Mouse (Mus musculus) liver, embryonic 13.5 days (tissue): ENCODE measurements around the gene Ovca2. TPM values are rescaled to one million over a fixed set of nuclear protein-coding genes. Genes with fewer than 3 reads are reported as not detected.
A peak's percentile ranks its signal among the peaks of the same experiment; 100 is the strongest.

Experiments
- ATAC-seq: fragments of 200-750 bp; cut with Nextera tagmentation; 2 replicates; pipeline ENCODE4 v1.8.0; 2017; ENCODE audit warnings: low read depth, mild to moderate bottlenecking, moderate number of reproducible peaks, moderate library complexity
- DNase-seq: peaks from one replicate; pipeline ENCODE4 v3.0.0; 2022
- H3K27ac ChIP-seq: fragments of 300-500 bp; sonication (generic); 2 replicates; pipeline ENCODE4 v1.5.1; 2015; ENCODE audit warnings: moderate library complexity, mild to moderate bottlenecking, inconsistent platforms
- H3K27me3 ChIP-seq: fragments of 300-500 bp; sonication (generic); 2 replicates; pipeline ENCODE4 v1.6.1; 2015; ENCODE audit warnings: mild to moderate bottlenecking, inconsistent platforms
- H3K36me3 ChIP-seq: fragments of 300-500 bp; sonication (generic); 2 replicates; pipeline ENCODE4 v1.6.1; 2015; ENCODE audit warnings: mild to moderate bottlenecking, inconsistent platforms
- H3K4me1 ChIP-seq: fragments of 300-500 bp; sonication (generic); replicated peaks from 2 replicates; pipeline ENCODE4 v1.6.1; 2015; ENCODE audit warnings: inconsistent platforms
- H3K4me2 ChIP-seq: fragments of 300-500 bp; sonication (generic); 2 replicates; pipeline ENCODE4 v1.6.1; 2015; ENCODE audit warnings: inconsistent platforms, mild to moderate bottlenecking, moderate library complexity
- H3K4me3 ChIP-seq: fragments of 300-500 bp; sonication (generic); replicated peaks from 2 replicates; pipeline ENCODE4 v1.5.1; 2015; ENCODE audit warnings: mild to moderate bottlenecking, inconsistent platforms
- H3K9ac ChIP-seq: fragments of 300-500 bp; sonication (generic); 2 replicates; pipeline ENCODE4 v1.6.1; 2015; ENCODE audit warnings: mild to moderate bottlenecking, inconsistent platforms
- H3K9me3 ChIP-seq: fragments of 300-500 bp; sonication (generic); replicated peaks from 2 replicates; pipeline ENCODE4 v1.6.1; 2016; ENCODE audit warnings: inconsistent platforms
- WGBS: fragments of 180-500 bp; shearing (Covaris S2); methylation state at CpG from one replicate; pipeline ENCODE4 v1.1.7; 2015; ENCODE audit not compliant: insufficient replicate concordance; 5-methylcytosine and 5-hydroxymethylcytosine counted together
- polyA plus RNA-seq: library from polyadenylated mRNA; unstranded; fragments of >200 nt; fragmentation: Nextera tagmentation; extraction: Ambion mirVana; gene quantifications from 2 replicates; pipeline ENCODE4 v1.2.1, GENCODE M21; 2015

Ovca2 gene
- polyA plus RNA-seq, 1 experiment from 2014 or later = 13.3 TPM

GRCm38 (mm10) chr11:75161417-75162008, 17.1 kb downstream of the Ovca2 start:
- peaks cover 43% of the 10 kb centered on the region for H3K4me1 ChIP-seq
- DNase-seq (no peak), ATAC-seq (no peak)
- peaks cover 22% of the 10 kb centered on the region for H3K36me3 ChIP-seq
- 56% methylated on average over 4 of the region's 4 CpGs for WGBS
- no peak overlapping the region for H3K4me2 ChIP-seq
- no peak overlapping the region for H3K9ac ChIP-seq
- no peaks in the 10 kb centered on the region for H3K9me3 ChIP-seq
- no peak overlapping the region for H3K4me3 ChIP-seq
- no peak overlapping the region; the same call in 1 of the 2 replicates for H3K27ac ChIP-seq
- peaks cover 30% of the 10 kb centered on the region for H3K27me3 ChIP-seq

GRCm38 (mm10) chr11:75160954-75161353, 17.7 kb downstream of the Ovca2 start:
- no peak overlapping the region for H3K27ac ChIP-seq
- H3K9ac ChIP-seq = no peak overlapping the region

GRCm38 (mm10) chr11:75159564-75159963, 19.1 kb downstream of the Ovca2 start:
- Histone ChIP-seq H3K4me2 (no peak overlapping the region), H3K27me3 (peaks cover 11% of the 10 kb centered on the region), H3K27ac (no peak overlapping the region), H3K36me3 (peaks cover 18% of the 10 kb centered on the region), H3K9ac (no peak overlapping the region), H3K4me1 (peaks cover 35% of the 10 kb centered on the region), H3K9me3 (no peaks in the 10 kb centered on the region), H3K4me3 (no peak overlapping the region)
- no peak for DNase-seq
- ATAC-seq = no peak
- WGBS = 47% methylated on average over 2 of the region's 2 CpGs

More at GRCm38 (mm10) chr11:75160954-75161353, 17.7 kb downstream of the Ovca2 start:
- H3K4me2 ChIP-seq = no peak overlapping the region
- 74% methylated on average over 7 of the region's 7 CpGs for WGBS
- H3K9me3 ChIP-seq = no peaks in the 10 kb centered on the region
- peaks cover 21% of the 10 kb centered on the region for H3K36me3 ChIP-seq
- ATAC-seq (no peak), DNase-seq (no peak)
- H3K27me3 ChIP-seq = peaks cover 24% of the 10 kb centered on the region
- H3K4me1 ChIP-seq = peaks cover 42% of the 10 kb centered on the region
- no peak overlapping the region for H3K4me3 ChIP-seq

- ATAC-seq (no peak), DNase-seq (no peak)
- Histone ChIP-seq H3K27ac (no peak overlapping the region), H3K4me1 (peaks cover 42% of the 10 kb centered on the region), H3K4me2 (no peak overlapping the region), H3K9ac (no peak overlapping the region), H3K36me3 (peaks cover 18% of the 10 kb centered on the region), H3K4me3 (no peak overlapping the region), H3K9me3 (no peaks in the 10 kb centered on the region), H3K27me3 (no peaks in the 10 kb centered on the region)
- WGBS = 92% methylated on average over 14 of the region's 14 CpGs
Measured at GRCm38 (mm10) chr11:75158432-75158831, 20.2 kb downstream of the Ovca2 start.

GRCm38 (mm10) chr11:75157901-75158300, 20.7 kb downstream of the Ovca2 start:
- Histone ChIP-seq H3K4me3 (no peak overlapping the region), H3K9me3 (no peaks in the 10 kb centered on the region), H3K9ac (no peak overlapping the region), H3K27ac (no peak overlapping the region), H3K36me3 (peaks cover 14% of the 10 kb centered on the region), H3K4me2 (no peak overlapping the region), H3K4me1 (peaks cover 47% of the 10 kb centered on the region), H3K27me3 (no peaks in the 10 kb centered on the region)
- no peak for ATAC-seq
- WGBS = 59% methylated on average over 2 of the region's 2 CpGs
- no peak for DNase-seq

GRCm38 (mm10) chr11:75157037-75157436, 21.6 kb downstream of the Ovca2 start:
- H3K4me1 ChIP-seq = peaks cover 50% of the 10 kb centered on the region
- DNase-seq (no peak), ATAC-seq (no peak)
- no peaks in the 10 kb centered on the region for H3K27me3 ChIP-seq
- H3K36me3 ChIP-seq = 0 out of 2 replicates have a peak, but pooled peaks cover 9% of the 10 kb centered on the region
- no peak overlapping the region for H3K9ac ChIP-seq
- no peak overlapping the region for H3K4me3 ChIP-seq
- no peak overlapping the region for H3K4me2 ChIP-seq
- no peak overlapping the region; the same call in 1 of the 2 replicates for H3K27ac ChIP-seq
- WGBS = 72% methylated on average over 4 of the region's 4 CpGs
- no peaks in the 10 kb centered on the region for H3K9me3 ChIP-seq

- no peak overlapping the region for H3K27ac ChIP-seq
- 0 out of 2 replicates have a peak, but pooled peaks cover 6% of the 10 kb centered on the region for H3K36me3 ChIP-seq
- no peaks in the 10 kb centered on the region for H3K9me3 ChIP-seq
- ATAC-seq = no peak
- no peaks in the 10 kb centered on the region for H3K27me3 ChIP-seq
- H3K4me3 ChIP-seq = no peak overlapping the region
- no peak for DNase-seq
- H3K4me2 ChIP-seq = no peak overlapping the region
- no peak overlapping the region for H3K9ac ChIP-seq
- H3K4me1 ChIP-seq = peaks cover 53% of the 10 kb centered on the region
- 72% methylated on average over 5 of the region's 5 CpGs for WGBS
Measured at GRCm38 (mm10) chr11:75156416-75156815, 22.2 kb downstream of the Ovca2 start.

GRCm38 (mm10) chr11:75155985-75156384, 22.6 kb downstream of the Ovca2 start:
- Histone ChIP-seq H3K4me3 (no peak overlapping the region), H3K4me2 (no peak overlapping the region), H3K36me3 (0 out of 2 replicates have a peak, but pooled peaks cover 1% of the 10 kb centered on the region), H3K4me1 (peaks cover 53% of the 10 kb centered on the region), H3K27me3 (no peaks in the 10 kb centered on the region), H3K9me3 (no peaks in the 10 kb centered on the region), H3K27ac (no peak overlapping the region), H3K9ac (no peak overlapping the region)
- WGBS = 66% methylated on average over 6 of the region's 6 CpGs
- ATAC-seq (no peak), DNase-seq (no peak)

GRCm38 (mm10) chr11:75154053-75154585, 24.5 kb downstream of the Ovca2 start:
- Histone ChIP-seq H3K9me3 (no peaks in the 10 kb centered on the region), H3K4me3 (no peak overlapping the region), H3K4me1 (peaks cover 53% of the 10 kb centered on the region), H3K4me2 (no peak overlapping the region), H3K27me3 (no peaks in the 10 kb centered on the region), H3K9ac (no peak overlapping the region), H3K36me3 (0 out of 2 replicates have a peak, but pooled peaks cover 3% of the 10 kb centered on the region), H3K27ac (peak overlapping the region; percentile 15)
- 0 out of 2 replicates have a peak, but pooled peaks have one; percentile 22 for ATAC-seq
- no peak for DNase-seq
- 39% methylated on average over 6 of the region's 6 CpGs for WGBS

- Histone ChIP-seq H3K4me3 (no peak overlapping the region), H3K9ac (no peak overlapping the region), H3K27ac (peak overlapping the region; percentile 15), H3K36me3 (0 out of 2 replicates have a peak, but pooled peaks cover 3% of the 10 kb centered on the region), H3K9me3 (no peaks in the 10 kb centered on the region), H3K27me3 (no peaks in the 10 kb centered on the region), H3K4me1 (peaks cover 51% of the 10 kb centered on the region), H3K4me2 (no peak overlapping the region)
- DNase-seq (no peak), ATAC-seq (no peak)
- WGBS = 55% methylated on average over 18 of the region's 18 CpGs
Measured at GRCm38 (mm10) chr11:75152603-75153557, 25.8 kb downstream of the Ovca2 start.

- H3K27ac ChIP-seq = no peak overlapping the region
- no peak overlapping the region for H3K4me3 ChIP-seq
- DNase-seq = no peak
- WGBS = 78% methylated on average over 1 of the region's 1 CpGs
- peaks cover 42% of the 10 kb centered on the region for H3K4me1 ChIP-seq
- no peak overlapping the region for H3K9ac ChIP-seq
- H3K9me3 ChIP-seq = no peaks in the 10 kb centered on the region
- H3K4me2 ChIP-seq = no peak overlapping the region
- no peak for ATAC-seq
- H3K27me3 ChIP-seq = no peaks in the 10 kb centered on the region
- 0 out of 2 replicates have a peak, but pooled peaks cover 3% of the 10 kb centered on the region for H3K36me3 ChIP-seq
Measured at GRCm38 (mm10) chr11:75150346-75150745, 28.3 kb downstream of the Ovca2 start.
